Mouse (Mus musculus) ES-E14 (cell line): Measurements from ENCODE around the gene Acp1.

ENCODE experiments used
- MAFK ChIP-seq: IDR thresholded peaks from 2 replicates; pipeline ENCODE4 v1.6.1; 2014; ENCODE audit warnings: mild to moderate bottlenecking, low read depth, low read length, inconsistent platforms; ENCODE audit not compliant: insufficient read depth
- ZNF384 ChIP-seq: IDR thresholded peaks from 2 replicates; pipeline ENCODE4 v1.6.1; 2012; ENCODE audit warnings: low read depth, low read length, inconsistent platforms

GRCm38 (mm10) chr12:30909881-30910280 is 1.5 kb downstream of the Acp1 start:
- TF ChIP-seq ZNF384 (no peak), MAFK (no peak)
